Mouse (Mus musculus) lung, postnatal 10 days (tissue): ENCODE data around the gene Coa3.

Experiments used
- DNase-seq: peaks from one replicate; pipeline ENCODE4 v3.0.0; 2021

Coa3 gene

DNA sequence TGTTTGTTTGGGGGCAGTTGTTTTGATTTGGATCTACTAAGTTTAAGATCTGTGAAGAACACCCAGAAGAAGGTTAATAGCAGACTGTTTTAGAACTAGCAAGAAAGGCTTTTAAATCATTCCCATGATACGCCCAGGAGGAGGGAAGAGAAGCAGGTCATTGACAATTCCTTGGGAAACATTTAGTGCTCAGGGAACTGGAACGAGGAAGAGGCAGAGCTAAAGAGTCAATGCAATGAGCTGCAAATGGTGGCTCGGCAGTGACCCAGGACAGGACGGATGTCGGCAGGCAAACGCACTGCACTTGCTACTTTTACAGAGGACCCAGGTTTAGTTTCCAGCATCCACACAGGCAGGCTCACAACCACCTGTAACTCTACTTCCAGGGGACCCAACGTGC, 1.9 kb upstream of the Coa3 start:
- no peak for DNase-seq

DNA sequence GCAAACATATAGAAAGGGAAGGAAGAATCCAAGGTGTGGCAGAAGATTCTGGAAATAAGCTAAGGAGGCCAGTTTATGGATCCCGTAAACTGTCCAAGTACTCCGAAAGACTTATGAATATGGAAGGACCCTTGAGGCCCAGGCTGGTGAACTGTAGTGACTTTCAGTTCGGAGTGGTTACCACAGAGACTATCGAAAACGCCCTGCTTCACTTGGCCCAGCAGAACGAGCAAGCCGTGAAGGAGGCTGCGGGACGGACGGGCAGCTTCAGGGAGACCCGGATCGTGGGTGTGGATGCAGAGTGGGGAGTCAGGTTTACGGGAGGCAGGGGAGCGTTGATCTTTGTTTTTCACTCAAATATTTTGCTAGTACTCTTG, 267 bp upstream of the Coa3 start:
- DNase-seq, result no peak

DNA sequence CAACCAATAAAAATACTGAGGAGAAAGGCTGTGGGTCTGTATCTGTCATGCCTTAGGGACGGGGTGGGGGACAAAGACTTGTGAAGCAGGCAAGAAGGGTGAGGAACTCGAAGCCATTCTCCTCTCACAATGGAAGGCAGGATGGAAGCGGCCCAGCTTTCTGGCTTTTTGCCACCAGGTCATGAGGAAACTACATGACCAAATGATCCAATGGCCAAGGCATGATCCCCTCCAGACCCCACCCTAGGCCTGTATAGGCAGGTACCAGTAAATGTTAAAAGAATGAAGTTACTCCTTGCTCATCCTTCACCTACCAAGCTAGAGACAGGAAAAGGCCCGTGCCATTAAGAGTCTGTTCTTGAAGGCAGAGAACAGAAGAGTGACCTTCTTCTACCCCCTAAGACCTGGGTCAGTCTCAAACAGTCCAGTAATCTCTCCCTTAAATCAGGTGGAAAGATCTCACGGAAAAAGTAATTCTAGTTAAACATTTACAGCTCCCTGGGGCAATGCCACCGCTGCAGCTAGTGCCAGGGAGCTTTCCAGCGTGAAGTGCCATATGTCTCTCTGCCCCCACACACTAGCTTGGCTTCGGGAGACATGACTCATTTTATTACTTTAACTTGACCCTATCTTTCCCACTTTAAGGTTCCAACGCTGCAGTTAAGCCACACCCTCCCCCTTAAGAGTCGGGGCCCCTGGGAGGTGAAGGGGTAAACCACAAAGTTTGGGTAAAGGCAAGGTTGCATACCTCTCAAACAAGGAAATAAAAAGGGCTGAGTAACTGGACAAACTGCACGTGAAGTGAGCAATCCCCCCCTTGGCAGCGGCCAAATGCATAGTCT, 1.3 kb downstream of the Coa3 start:
- peak; percentile 47 for DNase-seq

GRCm38 (mm10) chr11:101276319-101277070, 2.4 kb downstream of the Coa3 start:
- no peak for DNase-seq

- no peak for DNase-seq
These were observed 3.6 kb downstream of the Coa3 start for GRCm38 (mm10) chr11:101275309-101275708.

- DNase-seq, result no peak
These were observed 6.5 kb downstream of the Coa3 start for GRCm38 (mm10) chr11:101272446-101272845.

- no peak for DNase-seq
These were observed 9.3 kb downstream of the Coa3 start for GRCm38 (mm10) chr11:101269577-101270116.

- DNase-seq, result no peak
These were observed 13.0 kb downstream of the Coa3 start for GRCm38 (mm10) chr11:101265906-101266305.

DNA sequence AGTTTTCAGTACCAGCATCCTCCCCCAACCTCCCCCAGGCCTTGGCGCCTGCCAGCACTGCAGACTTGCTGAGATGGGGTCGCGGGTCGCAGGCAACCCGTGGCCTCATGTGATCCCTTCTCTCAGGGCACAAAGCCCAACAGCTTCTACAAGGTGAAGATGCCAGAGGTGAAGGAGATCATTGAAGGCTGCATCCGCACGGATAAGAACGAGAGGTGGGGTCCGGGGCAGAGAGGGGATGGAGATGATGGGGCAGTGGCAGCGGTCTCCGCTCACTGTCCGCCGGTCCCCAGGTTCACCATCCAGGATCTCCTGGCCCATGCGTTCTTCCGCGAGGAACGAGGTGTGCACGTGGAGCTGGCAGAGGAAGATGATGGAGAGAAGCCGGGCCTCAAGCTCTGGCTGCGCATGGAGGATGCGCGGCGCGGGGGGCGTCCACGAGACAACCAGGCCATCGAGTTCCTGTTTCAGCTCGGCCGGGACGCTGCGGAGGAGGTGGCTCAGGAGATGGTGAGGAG, 13.9 kb downstream of the Coa3 start:
- DNase-seq, result no peak

- DNase-seq, result no peak
These were observed 15.0 kb downstream of the Coa3 start for GRCm38 (mm10) chr11:101263989-101264280.

GRCm38 (mm10) chr11:101263138-101263988, 15.6 kb downstream of the Coa3 start:
- no peak for DNase-seq

DNA sequence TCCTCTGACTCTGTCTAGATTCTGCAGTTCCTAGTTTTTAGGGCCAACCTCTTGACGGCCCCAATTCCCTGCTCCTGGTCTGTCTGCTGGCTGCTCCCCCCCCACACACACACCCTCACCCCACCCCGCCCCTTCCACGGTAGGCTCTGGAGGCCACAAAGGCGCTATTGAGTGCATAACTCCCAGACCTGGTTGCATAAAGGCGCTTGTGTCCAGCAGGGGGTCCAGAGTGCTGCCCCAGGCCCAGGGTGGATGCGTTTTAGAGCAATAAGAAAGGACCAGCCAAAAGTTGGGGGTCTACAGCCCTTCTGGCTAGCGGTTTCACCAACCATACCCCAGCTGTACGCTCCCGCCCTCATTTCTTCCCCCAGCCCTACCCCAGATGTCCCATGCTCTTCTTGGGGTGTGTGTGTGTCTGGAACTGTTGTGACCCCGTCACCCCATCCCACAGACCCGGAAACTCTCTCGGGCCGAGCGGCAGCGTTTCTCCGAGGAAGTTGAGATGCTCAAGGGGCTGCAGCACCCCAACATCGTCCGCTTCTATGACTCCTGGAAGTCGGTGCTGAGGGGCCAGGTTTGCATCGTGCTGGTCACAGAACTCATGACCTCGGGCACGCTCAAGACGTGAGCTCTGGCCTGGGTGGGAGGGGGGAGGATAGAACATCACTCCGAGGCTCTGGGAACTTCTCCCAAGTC, 16.5 kb downstream of the Coa3 start:
- no peak for DNase-seq

GRCm38 (mm10) chr11:101260826-101261380, 18.0 kb downstream of the Coa3 start:
- no peak for DNase-seq

GRCm38 (mm10) chr11:101259948-101260825, 18.7 kb downstream of the Coa3 start, which contains the start of gene Wnk4:
Gene Wnk4 (plus strand): TSS chr11:101260567.
- peak; percentile 61 for DNase-seq

- no peak for DNase-seq
These were observed 19.6 kb downstream of the Coa3 start for GRCm38 (mm10) chr11:101259261-101259712.

GRCm38 (mm10) chr11:101255826-101256775, 22.8 kb downstream of the Coa3 start:
- DNase-seq, result no peak

- DNase-seq, result peak; percentile 92
These were observed 25.1 kb downstream of the Coa3 start, which contains the start of gene Vps25 for GRCm38 (mm10) chr11:101253613-101254389. Gene Vps25 (plus strand): TSS chr11:101253707.

DNA sequence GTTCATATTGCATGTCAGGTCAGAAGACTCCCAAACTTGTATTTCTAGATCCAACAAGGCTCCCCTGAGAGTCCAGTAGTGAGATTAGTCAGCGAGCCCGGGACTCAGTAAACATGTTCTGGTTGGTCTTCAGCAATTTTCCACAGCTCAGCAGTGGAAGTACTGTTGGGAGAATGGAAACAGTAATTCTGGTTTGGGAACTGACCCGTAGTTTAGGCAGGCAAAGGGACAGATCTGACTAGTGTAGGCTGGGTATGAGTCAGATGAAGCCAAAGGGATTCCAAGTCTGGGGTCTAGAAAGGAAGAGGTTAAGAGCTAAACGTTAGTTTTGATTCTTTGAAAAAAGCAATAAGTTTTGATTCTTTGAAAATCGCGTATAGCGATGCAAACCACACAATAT, 26.0 kb downstream of the Coa3 start:
- DNase-seq, result no peak

- DNase-seq, result no peak
These were observed 27.9 kb downstream of the Coa3 start for GRCm38 (mm10) chr11:101251031-101251430.
